Mouse (Mus musculus) kidney, postnatal 0 days (tissue): Measurements from ENCODE around the gene Cartpt. TPM values are rescaled to one million over a fixed set of nuclear protein-coding genes. Genes with fewer than 3 reads are reported as not detected.

Source experiments
- ATAC-seq: fragments of 200-750 bp; cut with Nextera tagmentation; replicated peaks from 2 replicates; pipeline ENCODE4 v1.8.0; 2017; ENCODE audit warnings: low read depth, moderate number of reproducible peaks, moderate TSS enrichment, moderate library complexity; ENCODE audit not compliant: low FRiP score
- DNase-seq: peaks from one replicate; pipeline ENCODE4 v3.0.0-alpha.2; 2016; ENCODE audit warnings: low spot score
- H3K27ac ChIP-seq: fragments of 300-500 bp; sonication (generic); 2 replicates; pipeline ENCODE4 v1.5.1; 2014; ENCODE audit warnings: mild to moderate bottlenecking
- H3K27me3 ChIP-seq: fragments of 300-500 bp; sonication (generic); 2 replicates; pipeline ENCODE4 v1.6.1; 2014; ENCODE audit warnings: low read length, mixed read lengths; ENCODE audit not compliant: insufficient read depth
- H3K36me3 ChIP-seq: fragments of 300-500 bp; sonication (generic); 2 replicates; pipeline ENCODE4 v1.6.1; 2014; ENCODE audit warnings: low read length, mixed read lengths; ENCODE audit not compliant: insufficient read depth
- H3K4me1 ChIP-seq: fragments of 300-500 bp; sonication (generic); replicated peaks from 2 replicates; pipeline ENCODE4 v1.6.1; 2014; ENCODE audit warnings: antibody characterized with exemption, low read length, mixed read lengths; ENCODE audit not compliant: insufficient read depth
- H3K4me2 ChIP-seq: fragments of 300-500 bp; sonication (generic); 2 replicates; pipeline ENCODE4 v1.6.1; 2014; ENCODE audit warnings: mild to moderate bottlenecking, low read length, moderate library complexity, mixed read lengths
- H3K4me3 ChIP-seq: fragments of 300-500 bp; sonication (generic); replicated peaks from 2 replicates; pipeline ENCODE4 v1.5.1; 2014; ENCODE audit warnings: low read depth, low read length
- H3K9ac ChIP-seq: fragments of 300-500 bp; sonication (generic); 2 replicates; pipeline ENCODE4 v1.6.1; 2014; ENCODE audit warnings: low read depth, low read length
- H3K9me3 ChIP-seq: fragments of 300-500 bp; sonication (generic); replicated peaks from 2 replicates; pipeline ENCODE4 v1.6.1; 2016; ENCODE audit warnings: low read length, inconsistent platforms, mixed read lengths
- CTCF ChIP-seq: IDR thresholded peaks from 2 replicates; pipeline ENCODE4 v1.5.1; 2016; ENCODE audit warnings: antibody characterized with exemption, low read depth, mild to moderate bottlenecking, moderate library complexity
- WGBS: fragments of 180-500 bp; shearing (Covaris S2); extraction: QIAGEN DNeasy Blood & Tissue Kit; methylation state at CpG from one replicate; pipeline ENCODE4 v1.1.7; 2014; 5-methylcytosine and 5-hydroxymethylcytosine counted together
- polyA plus RNA-seq: library from polyadenylated mRNA; unstranded; fragments of >200 nt; fragmentation: Nextera tagmentation; extraction: Ambion mirVana; gene quantifications from 2 replicates; pipeline ENCODE4 v1.2.1, GENCODE M21; 2015

The Cartpt gene
- 0.16 TPM in 1 of 2 replicates, not detected in the other for polyA plus RNA-seq

- ATAC-seq (no peak), DNase-seq (no peak)
- WGBS, result 48% methylated on average over 9 of the region's 9 CpGs
- peaks cover 18% of the 10 kb centered on the region for H3K27me3 ChIP-seq
- H3K4me2 ChIP-seq, result peak within 1 kb of the TSS; percentile 34
- H3K27ac ChIP-seq, result no peak within 1 kb of the TSS
- no peak for TF ChIP-seq CTCF
- H3K4me1 ChIP-seq, result 0 out of 2 replicates have a peak, but pooled peaks cover 4% of the 10 kb centered on the region
- no peak within 1 kb of the TSS for H3K9ac ChIP-seq
- H3K9me3 ChIP-seq, result no peaks in the 10 kb centered on the region
- no peaks in the 10 kb centered on the region for H3K36me3 ChIP-seq
- H3K4me3 ChIP-seq, result no peak within 1 kb of the TSS
These were observed at the start of gene Cartpt for GRCm38 (mm10) chr13:99900965-99901364. Gene Cartpt (minus strand): TSS chr13:99901091.

- H3K27me3 ChIP-seq, result no peaks in the 10 kb centered on the region
- ATAC-seq, result no peak
- H3K9me3 ChIP-seq, result no peaks in the 10 kb centered on the region
- no peaks in the 10 kb centered on the region for H3K4me1 ChIP-seq
- TF ChIP-seq CTCF, result no peak
- no peak overlapping the region for H3K4me2 ChIP-seq
- no peak overlapping the region for H3K4me3 ChIP-seq
- WGBS, result 80% methylated on average over 4 of the region's 4 CpGs
- H3K27ac ChIP-seq, result no peak overlapping the region
- DNase-seq, result no peak
- H3K9ac ChIP-seq, result no peak overlapping the region
- H3K36me3 ChIP-seq, result peaks cover 19% of the 10 kb centered on the region; the same call in 1 of the 2 replicates
These were observed 46.5 kb upstream of the Cartpt start for GRCm38 (mm10) chr13:99947417-99947816.

- ATAC-seq, result no peak
- no peaks in the 10 kb centered on the region for H3K27me3 ChIP-seq
These were observed 42.6 kb upstream of the Cartpt start for GRCm38 (mm10) chr13:99943525-99943924.

GRCm38 (mm10) chr13:99940601-99941000 lies 39.7 kb upstream of the Cartpt start:
- Histone ChIP-seq H3K4me2 (no peak overlapping the region), H3K27ac (no peak overlapping the region), H3K36me3 (0 out of 2 replicates have a peak, but pooled peaks cover 3% of the 10 kb centered on the region), H3K9ac (no peak overlapping the region), H3K4me3 (no peak overlapping the region), H3K4me1 (no peaks in the 10 kb centered on the region), H3K9me3 (no peaks in the 10 kb centered on the region), H3K27me3 (no peaks in the 10 kb centered on the region)
- WGBS, result 32% methylated on average over 2 of the region's 2 CpGs
- DNase-seq (no peak), ATAC-seq (no peak)
- no peak for TF ChIP-seq CTCF

More at GRCm38 (mm10) chr13:99943525-99943924, 42.6 kb upstream of the Cartpt start:
- no peak overlapping the region for H3K4me2 ChIP-seq
- 0 out of 2 replicates have a peak, but pooled peaks cover 3% of the 10 kb centered on the region for H3K36me3 ChIP-seq
- no peaks in the 10 kb centered on the region for H3K4me1 ChIP-seq
- no peak overlapping the region for H3K9ac ChIP-seq
- H3K4me3 ChIP-seq, result no peak overlapping the region
- TF ChIP-seq CTCF, result peak; percentile 14; the same call in 1 of the 2 replicates
- no peaks in the 10 kb centered on the region for H3K9me3 ChIP-seq
- no peak for DNase-seq
- H3K27ac ChIP-seq, result no peak overlapping the region
- WGBS, result 93% methylated on average over 2 of the region's 2 CpGs

GRCm38 (mm10) chr13:99939320-99939671 lies 38.4 kb upstream of the Cartpt start:
- ATAC-seq, result no peak

GRCm38 (mm10) chr13:99938606-99939319 lies 37.9 kb upstream of the Cartpt start:
- 75% methylated on average over 10 of the region's 10 CpGs for WGBS
- Histone ChIP-seq H3K9ac (no peak overlapping the region), H3K9me3 (no peaks in the 10 kb centered on the region), H3K27me3 (no peaks in the 10 kb centered on the region), H3K4me3 (no peak overlapping the region), H3K36me3 (no peaks in the 10 kb centered on the region), H3K4me1 (no peaks in the 10 kb centered on the region), H3K4me2 (no peak overlapping the region), H3K27ac (no peak overlapping the region)
- ATAC-seq (no peak), DNase-seq (no peak)
- no peak for TF ChIP-seq CTCF

More at GRCm38 (mm10) chr13:99939320-99939671, 38.4 kb upstream of the Cartpt start:
- H3K9ac ChIP-seq, result no peak overlapping the region
- no peaks in the 10 kb centered on the region for H3K4me1 ChIP-seq
- H3K4me2 ChIP-seq, result no peak overlapping the region
- H3K9me3 ChIP-seq, result no peaks in the 10 kb centered on the region
- TF ChIP-seq CTCF, result no peak
- H3K36me3 ChIP-seq, result 0 out of 2 replicates have a peak, but pooled peaks cover 1% of the 10 kb centered on the region
- WGBS, result 38% methylated on average over 8 of the region's 8 CpGs
- no peak overlapping the region for H3K27ac ChIP-seq
- no peak overlapping the region for H3K4me3 ChIP-seq
- DNase-seq, result no peak
- H3K27me3 ChIP-seq, result no peaks in the 10 kb centered on the region
